Mouse (Mus musculus) megakaryocyte-erythroid progenitor cell, adult 5-6 weeks (primary cell): ENCODE measurements around the gene Gm20737. TPM values are rescaled to one million over a fixed set of nuclear protein-coding genes. Genes with fewer than 3 reads are reported as not detected.
"Not testable (repeated sequence)": the region's sequence is repeated elsewhere in the genome, so short reads cannot be mapped to it uniquely, and the experiment has no call there.

ENCODE experiments used
- ATAC-seq: replicated peaks from 2 replicates; pipeline ENCODE4 v1.8.0; 2016; ENCODE audit warnings: mild to moderate bottlenecking, inconsistent platforms; ENCODE audit not compliant: severe bottlenecking, poor library complexity, low FRiP score, low TSS enrichment
- total RNA-seq, 2 experiments: library from RNA; stranded (forward) in 1 of 2; stranded (reverse) in 1 of 2; fragments of 200-1000, 215-1000 nt in 1 of 2; fragments of >200 nt in 1 of 2; fragmentation: Nextera tagmentation in 1 of 2; gene quantifications; 2 replicates each; pipeline ENCODE4 v1.2.3; 2014 to 2017

The Gm20737 gene
- not detected in 2 replicates for total RNA-seq (2014; fragmentation: Nextera tagmentation)
- total RNA-seq (2017), result not detected in 2 replicates

DNA sequence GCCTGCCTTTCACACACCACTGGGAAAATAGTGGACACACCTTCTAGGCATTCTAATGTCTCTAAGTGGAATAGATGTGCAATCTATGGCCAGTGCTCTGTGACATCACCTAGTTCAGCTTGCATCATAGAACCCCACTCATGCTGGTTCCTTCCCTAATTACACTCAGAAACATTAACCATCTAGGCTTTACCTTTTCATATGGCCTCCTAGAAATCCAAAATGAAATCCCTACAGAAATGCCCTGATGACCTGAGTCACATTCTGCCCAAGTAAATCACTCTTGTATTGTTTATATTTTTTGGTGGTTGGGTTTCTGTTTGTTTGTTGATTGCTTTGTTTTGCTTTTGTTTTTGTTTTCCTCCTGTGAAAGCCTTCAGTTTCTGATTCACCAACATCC lies at the start of gene Gm20737:
Gm20737 (minus strand) TSS at position 101 of the 400 bp plus-strand sequence.
- not testable (repeated sequence) for ATAC-seq

DNA sequence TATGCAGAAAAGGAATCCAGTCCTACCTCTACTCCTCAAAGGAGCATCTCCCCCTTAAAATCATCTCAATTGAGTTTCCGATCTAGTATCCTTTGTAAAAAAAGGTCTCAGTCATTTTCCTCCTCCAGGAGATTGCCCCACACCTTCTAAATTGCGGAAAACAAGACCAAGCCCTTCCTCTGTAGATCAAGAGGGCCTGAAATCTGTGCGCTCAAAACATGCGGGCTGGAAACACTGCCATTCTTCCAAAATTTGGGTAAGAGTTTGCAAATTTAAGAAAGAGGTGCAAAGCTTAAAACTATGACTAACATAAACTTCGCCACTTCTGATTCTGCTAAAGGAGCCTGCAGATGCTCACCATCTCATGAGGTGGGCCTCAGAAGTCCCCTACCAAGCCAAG lies 17.3 kb upstream of the Gm20737 start, which contains the start of gene Gm21775:
Gm21775 (plus strand) TSS at position 301 of the 400 bp plus-strand sequence.
- not testable (repeated sequence) for ATAC-seq

Other genes with a start within 250 kb of the Gm20737 start
- gene Gm20834, start 211.5 kb downstream of the Gm20737 start, total RNA-seq (2014; fragmentation: Nextera tagmentation), result not detected in 2 replicates
- not detected in 2 replicates for gene Gm20834, start 211.5 kb downstream of the Gm20737 start, total RNA-seq (2017)
- gene Gm28510, start 123.3 kb downstream of the Gm20737 start, total RNA-seq (2014; fragmentation: Nextera tagmentation), result not detected in 2 replicates
- gene Gm28510, start 123.3 kb downstream of the Gm20737 start, total RNA-seq (2017), result not detected in 2 replicates
- gene Gm21775, start 17.4 kb upstream of the Gm20737 start, total RNA-seq (2014; fragmentation: Nextera tagmentation), result not detected in 2 replicates
- gene Gm21775, start 17.4 kb upstream of the Gm20737 start, total RNA-seq (2017), result not detected in 2 replicates
- gene Gm21900, start 80.3 kb upstream of the Gm20737 start, total RNA-seq (2014; fragmentation: Nextera tagmentation), result not detected in 2 replicates
- gene Gm21900, start 80.3 kb upstream of the Gm20737 start, total RNA-seq (2017), result not detected in 2 replicates
- gene Gm20777, start 216.4 kb upstream of the Gm20737 start, total RNA-seq (2014; fragmentation: Nextera tagmentation), result not detected in 2 replicates
- gene Gm20777, start 216.4 kb upstream of the Gm20737 start, total RNA-seq (2017), result not detected in 2 replicates